Mouse (Mus musculus): ENCODE measurements around the gene Zfp281.

Gene Zfp281

DNA sequence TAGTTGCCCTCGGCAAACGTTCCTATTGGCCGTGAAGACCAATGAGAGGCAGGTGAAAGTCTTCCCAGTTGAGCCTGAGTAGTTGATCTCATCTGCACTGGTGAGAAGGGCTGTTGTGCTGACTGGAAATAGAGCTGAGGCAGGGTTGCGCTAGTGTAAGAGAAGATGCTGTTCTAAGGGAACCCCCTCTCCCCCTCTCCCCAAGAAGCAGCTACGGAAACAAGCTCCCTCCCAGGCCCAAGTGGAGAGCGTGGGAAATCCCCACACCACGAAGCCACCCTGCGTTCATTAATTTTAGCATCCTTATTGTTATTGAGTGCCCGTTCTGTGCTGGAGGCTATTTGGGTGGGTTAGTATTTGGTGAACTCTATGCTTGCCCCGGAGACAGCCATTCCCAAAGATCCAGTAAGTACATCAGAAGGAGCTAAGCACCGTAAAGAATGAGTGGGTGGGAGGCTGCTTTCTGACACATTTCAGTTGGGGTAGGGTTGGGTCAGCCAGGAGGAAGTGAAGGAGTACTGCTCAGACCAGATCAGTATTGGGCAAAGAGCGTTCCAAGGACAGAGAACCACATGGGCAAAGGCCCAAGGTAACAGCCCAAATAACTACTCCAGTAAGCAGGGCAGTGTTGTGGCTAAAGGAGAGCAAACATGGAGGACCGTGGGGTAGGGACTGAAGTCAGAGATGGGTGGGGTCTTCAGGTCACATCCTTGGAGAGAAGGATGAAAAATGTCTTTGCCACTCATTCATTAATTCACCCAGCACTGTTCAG is 33.9 kb downstream of the Zfp281 start:
- DNase-seq (ENCODE audit: low spot score): no peak

- no peak for DNase-seq (ENCODE audit: low spot score)
These were observed 34.6 kb downstream of the Zfp281 start for GRCm38 (mm10) chr1:136659337-136659736.

DNA sequence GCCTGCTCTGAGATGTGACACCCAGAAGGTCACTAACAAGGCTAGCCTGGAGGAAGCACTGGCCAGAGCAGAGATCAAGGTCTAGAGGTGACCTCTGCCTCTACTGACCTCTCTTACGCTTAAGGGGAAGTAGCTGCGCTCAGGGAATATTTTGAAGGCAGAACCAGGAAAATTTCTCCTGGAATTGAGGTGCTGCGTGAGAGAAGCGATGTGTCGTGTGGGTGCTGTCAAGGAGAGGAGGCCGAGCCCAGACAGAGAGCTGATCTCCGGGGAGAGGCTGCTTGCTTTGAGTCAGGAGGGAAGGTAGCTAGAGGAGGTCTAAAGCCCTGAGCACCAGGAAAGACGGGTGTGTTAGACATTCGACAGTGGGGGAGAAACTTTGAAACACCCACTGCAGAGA is 35.2 kb downstream of the Zfp281 start:
- DNase-seq (ENCODE audit: low spot score): no peak

DNA sequence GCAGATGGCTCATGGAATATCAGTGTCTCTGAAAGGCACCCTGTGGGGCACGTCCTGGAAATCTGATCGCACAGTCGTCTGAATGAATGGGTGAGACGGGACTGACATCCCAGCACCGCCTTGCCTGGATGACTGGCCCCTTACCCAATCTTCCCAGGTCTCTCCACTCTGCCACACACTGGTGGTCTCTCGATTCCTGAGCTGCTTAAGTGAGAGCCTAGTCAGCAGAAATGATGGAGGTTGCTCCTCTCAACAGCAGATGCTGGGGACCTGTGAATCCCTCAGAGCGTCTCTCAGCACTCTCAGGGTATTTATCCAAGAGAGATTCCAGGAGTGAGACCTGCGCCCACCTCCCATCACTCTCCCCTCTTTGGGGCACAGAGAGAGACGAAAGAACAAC is 36.8 kb downstream of the Zfp281 start:
- DNase-seq (ENCODE audit: low spot score): no peak

- peak; percentile 55 for DNase-seq (ENCODE audit: low spot score)
These were observed 37.4 kb downstream of the Zfp281 start for GRCm38 (mm10) chr1:136661939-136662563.

- DNase-seq (ENCODE audit: low spot score): no peak
These were observed 40.4 kb downstream of the Zfp281 start for GRCm38 (mm10) chr1:136664921-136665582.

DNA sequence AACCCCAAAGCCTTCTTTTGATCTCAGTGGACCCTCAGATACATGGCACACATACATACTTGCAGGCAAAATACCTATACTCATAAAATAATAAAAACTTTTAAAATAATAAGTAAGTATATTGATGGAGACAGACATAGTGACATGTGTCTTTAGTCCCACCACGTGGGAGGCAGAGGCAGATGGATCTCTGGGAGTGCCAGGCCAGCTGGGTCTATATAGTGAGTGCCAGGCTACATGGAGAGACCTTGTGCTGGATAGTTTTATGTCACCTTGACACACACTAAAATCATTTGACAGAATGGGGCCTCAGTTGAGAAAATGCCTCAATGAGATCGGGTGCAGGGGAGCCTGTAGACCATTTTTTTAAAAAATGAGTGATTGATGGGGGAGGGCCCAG is 41.8 kb downstream of the Zfp281 start:
- no peak for DNase-seq (ENCODE audit: low spot score)

- no peak for DNase-seq (ENCODE audit: low spot score)
These were observed 45.2 kb downstream of the Zfp281 start for GRCm38 (mm10) chr1:136669926-136670325.

DNA sequence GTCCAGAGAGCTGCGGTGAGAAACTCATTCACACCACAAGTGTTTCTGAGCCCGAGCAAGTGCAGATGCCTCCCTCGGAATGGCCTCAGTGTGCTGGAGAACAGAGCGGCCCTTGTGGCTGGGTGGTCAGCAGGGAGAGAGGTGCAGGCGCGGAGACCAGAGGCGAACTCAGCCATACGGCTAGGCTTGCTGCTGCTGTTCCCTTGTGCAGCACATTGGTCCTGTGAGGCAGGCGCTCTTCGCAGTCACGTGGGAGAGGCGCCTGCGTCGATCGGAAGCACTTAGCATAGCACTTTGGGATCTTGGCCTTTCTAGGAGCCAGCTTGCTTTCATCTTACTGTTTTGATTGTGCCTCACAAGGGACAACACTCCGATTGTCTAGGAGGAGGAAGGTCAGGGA is 45.7 kb downstream of the Zfp281 start:
- DNase-seq (ENCODE audit: low spot score): no peak

DNA sequence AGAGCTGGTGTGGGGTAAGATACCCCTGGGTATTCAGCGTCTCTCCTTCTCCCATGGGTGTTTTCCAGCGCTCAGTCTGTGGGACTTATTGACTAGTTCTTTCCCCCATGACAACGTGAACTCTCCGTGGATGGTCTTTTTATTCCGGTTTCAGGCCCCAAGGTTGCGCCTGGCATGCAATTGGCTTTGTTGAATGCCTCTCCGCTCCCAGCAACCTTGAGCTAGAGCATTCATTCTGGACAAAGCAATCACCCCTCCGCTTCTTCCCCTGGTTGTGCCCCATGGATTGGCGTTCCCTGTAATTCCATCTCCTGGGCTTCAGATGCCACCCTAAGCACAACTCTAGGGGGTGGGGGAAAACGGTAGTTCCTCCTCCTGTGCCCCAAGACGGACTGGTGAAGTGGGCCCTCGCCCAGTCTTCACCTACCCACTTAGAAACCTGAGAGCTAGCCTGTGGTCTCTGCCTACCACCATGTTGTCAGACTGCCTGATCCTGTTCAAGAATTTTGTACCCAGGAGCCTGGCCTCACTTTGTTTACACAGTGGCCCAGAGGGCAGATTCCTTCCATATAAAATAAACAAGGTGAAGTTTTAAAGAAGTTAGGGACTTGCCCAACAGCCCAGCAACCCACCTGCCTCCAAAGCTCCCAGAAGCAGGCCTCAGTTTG is 47.2 kb downstream of the Zfp281 start:
- no peak for DNase-seq (ENCODE audit: low spot score)

GRCm38 (mm10) chr1:136672564-136672963 is 47.9 kb downstream of the Zfp281 start:
- DNase-seq (ENCODE audit: low spot score): no peak

DNA sequence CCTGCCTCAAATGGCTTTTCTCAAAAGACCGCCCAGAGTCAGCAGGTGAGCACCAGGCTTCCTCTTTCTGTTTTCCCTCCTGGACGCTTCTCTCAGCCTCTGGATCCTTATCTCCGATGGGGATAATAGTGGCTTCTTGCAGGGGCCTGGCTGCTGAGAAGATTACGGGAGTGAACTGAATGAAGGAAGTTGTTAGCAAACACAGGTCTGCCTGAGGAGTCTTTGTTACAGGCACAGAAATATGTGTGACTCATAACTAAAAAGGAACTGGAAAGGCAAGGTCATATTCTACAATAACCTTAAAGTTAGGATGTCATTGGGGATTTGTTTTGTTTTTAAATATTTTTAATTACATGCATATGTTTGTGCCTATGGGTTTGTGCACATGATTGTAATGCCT is 48.6 kb downstream of the Zfp281 start:
- DNase-seq (ENCODE audit: low spot score): no peak

GRCm38 (mm10) chr1:136674548-136675455 is 50.1 kb downstream of the Zfp281 start:
- no peak for DNase-seq (ENCODE audit: low spot score)

DNA sequence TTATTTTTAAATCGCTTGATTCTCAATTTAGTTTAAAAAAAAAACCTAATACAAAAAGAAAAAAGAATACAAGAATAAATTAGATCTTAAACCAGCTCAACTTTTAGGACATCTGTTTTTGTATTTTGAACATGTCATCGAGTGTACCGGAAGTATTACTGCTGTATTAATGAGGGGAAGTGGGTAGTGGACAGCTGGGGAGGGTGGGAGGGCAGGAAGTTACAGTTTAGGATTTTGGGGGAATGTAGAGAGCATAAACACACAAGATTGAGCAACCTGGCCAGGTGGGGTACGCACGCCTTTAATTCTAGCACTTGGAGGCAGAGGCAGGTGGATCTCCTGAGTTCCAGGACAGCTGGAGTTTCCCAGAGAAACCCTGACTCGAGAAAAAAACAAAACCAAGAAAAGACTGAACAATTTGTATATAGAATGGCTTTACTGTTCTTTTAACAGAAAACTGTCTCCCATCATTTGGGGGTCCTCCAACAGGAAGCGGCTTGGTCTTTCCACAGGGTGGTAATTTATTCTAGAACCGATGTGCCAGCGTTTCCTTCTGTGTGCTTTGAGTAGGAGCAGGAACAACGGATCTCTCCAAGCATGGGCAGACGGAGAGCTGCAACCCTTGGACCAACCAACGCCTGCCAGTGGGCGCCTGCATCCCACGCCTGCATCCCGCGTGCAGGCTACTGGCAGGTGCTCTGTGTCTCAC is 51.2 kb downstream of the Zfp281 start:
- DNase-seq (ENCODE audit: low spot score): no peak

GRCm38 (mm10) chr1:136676445-136676755 is 51.7 kb downstream of the Zfp281 start:
- no peak for DNase-seq (ENCODE audit: low spot score)

GRCm38 (mm10) chr1:136677847-136678325 is 53.2 kb downstream of the Zfp281 start:
- no peak for DNase-seq (ENCODE audit: low spot score)

GRCm38 (mm10) chr1:136678836-136679235 is 54.1 kb downstream of the Zfp281 start:
- DNase-seq (ENCODE audit: low spot score): no peak

All from MN1 (cell line).